Mouse (Mus musculus) erythroblast, embryonic 14.5 days (primary cell): ENCODE measurements around the gene Boll.

ENCODE experiments used
- GATA1 ChIP-seq: IDR thresholded peaks from 2 replicates; pipeline ENCODE4 v1.6.1; 2012; ENCODE audit warnings: low read length, inconsistent platforms, mixed read lengths
- TAL1 ChIP-seq: IDR thresholded peaks from 3 replicates; pipeline ENCODE4 v1.6.1; 2012; ENCODE audit warnings: low read length, inconsistent platforms, mixed read lengths

DNA sequence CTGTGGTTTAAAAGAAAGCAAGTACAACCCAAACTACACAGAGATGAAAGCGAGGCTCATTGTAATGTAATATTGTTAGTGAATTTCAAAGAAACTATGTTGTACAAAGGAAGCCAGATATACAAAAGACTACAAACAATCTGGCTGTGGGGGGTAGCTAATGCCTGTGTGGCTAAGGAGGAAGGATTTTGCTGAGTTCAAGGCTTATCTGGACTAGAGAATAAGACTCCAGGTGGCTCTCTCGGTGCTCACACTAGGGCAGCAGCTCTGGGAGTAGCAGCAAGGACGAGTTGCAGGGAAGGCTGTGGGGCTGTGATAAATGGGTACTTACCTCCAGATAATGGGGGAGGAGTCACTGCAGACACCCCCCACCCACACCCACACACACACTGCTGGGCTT is 164.6 kb downstream of the Boll start:
- TF ChIP-seq GATA1: no peak
- no peak for TF ChIP-seq TAL1
